Mouse (Mus musculus): Measurements from ENCODE around the gene Pik3r1. TPM values are rescaled to one million over a fixed set of nuclear protein-coding genes. Genes with fewer than 3 reads are reported as not detected.

The Pik3r1 gene
- total and polyA plus RNA-seq, 2 experiments, result 12.2 to 38.4 TPM

DNA sequence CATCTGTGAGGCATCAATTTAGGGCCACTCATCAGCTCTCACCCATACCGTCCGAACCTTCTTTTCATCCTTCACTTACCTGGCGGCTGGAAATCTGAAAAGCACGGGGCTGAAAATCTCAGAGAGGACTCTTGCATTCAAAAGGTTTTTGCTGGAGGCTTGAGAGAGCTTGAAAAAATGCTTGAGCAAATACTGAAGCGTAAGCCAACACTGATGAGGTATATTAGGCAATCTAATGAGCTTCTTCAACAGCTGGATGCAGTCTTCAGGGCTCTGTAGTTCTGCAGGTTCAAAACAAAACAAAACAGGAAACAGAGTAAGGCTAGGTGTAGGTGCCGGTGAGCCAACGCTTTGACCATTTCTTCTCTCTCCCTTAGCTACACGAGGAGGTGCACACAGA is 66.4 kb downstream of the Pik3r1 start:
- peaks cover 3% of the 10 kb centered on the region; the same call in 1 of the 2 replicates for H3K79me2 ChIP-seq (ENCODE audit: control insufficient read depth, insufficient read depth, low read length)
- H3K36me3 ChIP-seq (ENCODE audit: control insufficient read depth, insufficient read depth, low read length), result peaks cover 62% of the 10 kb centered on the region
- H3K4me3 ChIP-seq (ENCODE audit: insufficient read depth, low read depth, low read length), result no peak overlapping the region
- TF ChIP-seq POLR2A (IDR thresholded peaks at IDR 0.05; ENCODE audit: extremely low read depth, insufficient read depth, low read length), result no peak
- no peak for TF ChIP-seq CTCF (IDR thresholded peaks at IDR 0.05; ENCODE audit: low read depth, low read length)
- no peak for DNase-seq (ENCODE audit: extremely low read depth, low read depth, low spot score)
- H3K9ac ChIP-seq (ENCODE audit: low read depth, low read length), result no peak overlapping the region
- H3K27me3 ChIP-seq (ENCODE audit: control insufficient read depth, insufficient read depth, low read length), result no peaks in the 10 kb centered on the region
- WGBS, result 84% methylated on average over 8 of the region's 8 CpGs
- H3K27ac ChIP-seq (replicated peaks; ENCODE audit: insufficient read depth, low read depth, low read length), result no peak overlapping the region
- peaks cover 15% of the 10 kb centered on the region for H3K4me1 ChIP-seq (ENCODE audit: control insufficient read depth, insufficient read depth, low read length)

DNA sequence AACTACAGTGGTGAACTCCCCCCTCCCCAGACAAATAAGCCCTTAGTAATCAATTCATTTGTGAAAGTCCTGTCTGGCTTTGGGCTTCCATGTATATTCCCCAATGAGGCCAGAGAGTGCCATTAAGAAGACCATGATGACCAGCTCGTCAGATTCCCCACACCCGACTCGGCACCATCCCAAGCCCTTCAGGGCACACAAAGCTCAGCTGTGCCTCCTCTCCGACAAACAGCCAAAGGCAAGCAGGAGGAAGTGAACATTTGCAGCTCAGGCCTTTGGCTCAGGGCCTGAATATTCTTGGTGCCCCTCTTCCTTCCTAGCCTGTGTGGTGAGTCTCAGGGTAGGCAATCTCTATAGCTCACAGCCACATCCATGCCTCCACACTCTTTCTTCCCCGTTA is 68.3 kb downstream of the Pik3r1 start:
- H3K4me3 ChIP-seq (ENCODE audit: insufficient read depth, low read depth, low read length), result no peak overlapping the region
- no peaks in the 10 kb centered on the region for H3K27me3 ChIP-seq (ENCODE audit: control insufficient read depth, insufficient read depth, low read length)
- peaks cover 23% of the 10 kb centered on the region for H3K4me1 ChIP-seq (ENCODE audit: control insufficient read depth, insufficient read depth, low read length)
- WGBS, result 76% methylated on average over 5 of the region's 5 CpGs
- DNase-seq (ENCODE audit: extremely low read depth, low read depth, low spot score), result no peak
- H3K9ac ChIP-seq (ENCODE audit: low read depth, low read length), result no peak overlapping the region
- peaks cover 3% of the 10 kb centered on the region; the same call in 1 of the 2 replicates for H3K79me2 ChIP-seq (ENCODE audit: control insufficient read depth, insufficient read depth, low read length)
- H3K27ac ChIP-seq (replicated peaks; ENCODE audit: insufficient read depth, low read depth, low read length), result no peak overlapping the region
- H3K36me3 ChIP-seq (ENCODE audit: control insufficient read depth, insufficient read depth, low read length), result peaks cover 48% of the 10 kb centered on the region
- TF ChIP-seq POLR2A (IDR thresholded peaks at IDR 0.05; ENCODE audit: extremely low read depth, insufficient read depth, low read length) (no peak), CTCF (IDR thresholded peaks at IDR 0.05; ENCODE audit: low read depth, low read length) (no peak)

GRCm38 (mm10) chr13:101697966-101698365 is 70.1 kb downstream of the Pik3r1 start:
- peak; percentile 95 for DNase-seq (ENCODE audit: extremely low read depth, low read depth, low spot score)
- no peak overlapping the region for H3K9ac ChIP-seq (ENCODE audit: low read depth, low read length)

GRCm38 (mm10) chr13:101697461-101697860 is 70.6 kb downstream of the Pik3r1 start:
- Histone ChIP-seq H3K27ac (replicated peaks; ENCODE audit: insufficient read depth, low read depth, low read length) (no peak overlapping the region; the same call in 1 of the 2 replicates), H3K4me3 (ENCODE audit: insufficient read depth, low read depth, low read length) (no peak overlapping the region), H3K36me3 (ENCODE audit: control insufficient read depth, insufficient read depth, low read length) (peaks cover 34% of the 10 kb centered on the region), H3K4me1 (ENCODE audit: control insufficient read depth, insufficient read depth, low read length) (peaks cover 31% of the 10 kb centered on the region), H3K79me2 (ENCODE audit: control insufficient read depth, insufficient read depth, low read length) (peaks cover 9% of the 10 kb centered on the region; the same call in 1 of the 2 replicates), H3K27me3 (ENCODE audit: control insufficient read depth, insufficient read depth, low read length) (no peaks in the 10 kb centered on the region), H3K9ac (ENCODE audit: low read depth, low read length) (no peak overlapping the region)
- no peak for DNase-seq (ENCODE audit: extremely low read depth, low read depth, low spot score)
- TF ChIP-seq CTCF (IDR thresholded peaks at IDR 0.05; ENCODE audit: low read depth, low read length) (no peak), POLR2A (IDR thresholded peaks at IDR 0.05; ENCODE audit: extremely low read depth, insufficient read depth, low read length) (no peak)
- 84% methylated on average over 5 of the region's 5 CpGs for WGBS

More at GRCm38 (mm10) chr13:101697966-101698365, 70.1 kb downstream of the Pik3r1 start:
- no peaks in the 10 kb centered on the region for H3K27me3 ChIP-seq (ENCODE audit: control insufficient read depth, insufficient read depth, low read length)
- peaks cover 9% of the 10 kb centered on the region; the same call in 1 of the 2 replicates for H3K79me2 ChIP-seq (ENCODE audit: control insufficient read depth, insufficient read depth, low read length)
- H3K4me1 ChIP-seq (ENCODE audit: control insufficient read depth, insufficient read depth, low read length), result peaks cover 29% of the 10 kb centered on the region
- peaks cover 39% of the 10 kb centered on the region for H3K36me3 ChIP-seq (ENCODE audit: control insufficient read depth, insufficient read depth, low read length)
- no peak overlapping the region for H3K4me3 ChIP-seq (ENCODE audit: insufficient read depth, low read depth, low read length)
- TF ChIP-seq POLR2A (IDR thresholded peaks at IDR 0.05; ENCODE audit: extremely low read depth, insufficient read depth, low read length), result no peak
- TF ChIP-seq CTCF (IDR thresholded peaks at IDR 0.05; ENCODE audit: low read depth, low read length), result no peak
- WGBS, result 23% methylated on average over 5 of the region's 5 CpGs
- peak overlapping the region; percentile 64 for H3K27ac ChIP-seq (replicated peaks; ENCODE audit: insufficient read depth, low read depth, low read length)

- H3K4me1 ChIP-seq (ENCODE audit: control insufficient read depth, insufficient read depth, low read length), result peaks cover 35% of the 10 kb centered on the region
- TF ChIP-seq POLR2A (IDR thresholded peaks at IDR 0.05; ENCODE audit: extremely low read depth, insufficient read depth, low read length), result no peak
- no peak for TF ChIP-seq CTCF (IDR thresholded peaks at IDR 0.05; ENCODE audit: low read depth, low read length)
- 39% methylated on average over 7 of the region's 7 CpGs for WGBS
- no peak overlapping the region for H3K4me3 ChIP-seq (ENCODE audit: insufficient read depth, low read depth, low read length)
- peaks cover 13% of the 10 kb centered on the region; the same call in 1 of the 2 replicates for H3K79me2 ChIP-seq (ENCODE audit: control insufficient read depth, insufficient read depth, low read length)
- no peaks in the 10 kb centered on the region for H3K27me3 ChIP-seq (ENCODE audit: control insufficient read depth, insufficient read depth, low read length)
- H3K36me3 ChIP-seq (ENCODE audit: control insufficient read depth, insufficient read depth, low read length), result peaks cover 30% of the 10 kb centered on the region
- no peak overlapping the region for H3K27ac ChIP-seq (replicated peaks; ENCODE audit: insufficient read depth, low read depth, low read length)
- H3K9ac ChIP-seq (ENCODE audit: low read depth, low read length), result no peak overlapping the region
- DNase-seq (ENCODE audit: extremely low read depth, low read depth, low spot score), result peak; percentile 51
Measured at GRCm38 (mm10) chr13:101696827-101697226, 71.2 kb downstream of the Pik3r1 start.

DNA sequence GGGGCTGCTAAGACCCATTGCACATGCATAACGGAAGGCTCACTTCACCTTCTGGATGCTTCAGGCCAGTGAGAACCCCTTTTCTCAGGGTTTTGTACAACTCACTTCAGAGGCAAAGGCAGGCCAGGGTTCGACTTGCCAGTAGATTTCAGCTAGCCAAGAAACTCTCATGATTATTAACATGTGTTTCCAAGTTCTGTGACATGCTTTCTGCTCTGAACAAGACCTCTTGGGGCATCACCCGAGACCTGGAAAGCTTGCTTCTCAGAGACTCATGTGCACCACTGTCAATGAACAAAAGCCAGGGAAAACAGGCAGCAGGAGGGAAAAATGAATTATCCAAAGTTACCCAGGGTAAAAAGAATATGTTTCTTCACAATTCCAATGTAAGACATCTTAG is 71.7 kb downstream of the Pik3r1 start:
- H3K9ac ChIP-seq (ENCODE audit: low read depth, low read length), result no peak overlapping the region
- DNase-seq (ENCODE audit: extremely low read depth, low read depth, low spot score), result peak; percentile 34
- H3K4me3 ChIP-seq (ENCODE audit: insufficient read depth, low read depth, low read length), result no peak overlapping the region
- H3K27ac ChIP-seq (replicated peaks; ENCODE audit: insufficient read depth, low read depth, low read length), result peak overlapping the region; percentile 6; the same call in 1 of the 2 replicates
- TF ChIP-seq POLR2A (IDR thresholded peaks at IDR 0.05; ENCODE audit: extremely low read depth, insufficient read depth, low read length) (no peak), CTCF (IDR thresholded peaks at IDR 0.05; ENCODE audit: low read depth, low read length) (no peak)
- peaks cover 13% of the 10 kb centered on the region; the same call in 1 of the 2 replicates for H3K79me2 ChIP-seq (ENCODE audit: control insufficient read depth, insufficient read depth, low read length)
- 43% methylated on average over 3 of the region's 3 CpGs for WGBS
- peaks cover 39% of the 10 kb centered on the region for H3K4me1 ChIP-seq (ENCODE audit: control insufficient read depth, insufficient read depth, low read length)
- no peaks in the 10 kb centered on the region for H3K27me3 ChIP-seq (ENCODE audit: control insufficient read depth, insufficient read depth, low read length)
- H3K36me3 ChIP-seq (ENCODE audit: control insufficient read depth, insufficient read depth, low read length), result peaks cover 24% of the 10 kb centered on the region

Measured in liver, adult 2 months (tissue).